Mouse (Mus musculus) kidney, postnatal 36 days (tissue): ENCODE data around the gene Baz2b.

Experiments
- DNase-seq, 2 experiments: peaks; one replicate each; pipeline ENCODE4 v3.0.0; 2021 to 2022; ENCODE audit warnings: mixed read lengths in 2 of 2

The Baz2b gene

GRCm38 (mm10) chr2:59997479-59998228 is 212.0 kb downstream of the Baz2b start:
- DNase-seq = no peak

GRCm38 (mm10) chr2:59996911-59997310 is 212.7 kb downstream of the Baz2b start:
- no peak for DNase-seq

- DNase-seq = no peak
These were observed 216.5 kb downstream of the Baz2b start for GRCm38 (mm10) chr2:59993190-59993535.

GRCm38 (mm10) chr2:59992488-59993189 is 217.0 kb downstream of the Baz2b start:
- no peak for DNase-seq

GRCm38 (mm10) chr2:59991775-59992174 is 217.9 kb downstream of the Baz2b start:
- no peak for DNase-seq

- no peak for DNase-seq
These were observed 222.1 kb downstream of the Baz2b start for GRCm38 (mm10) chr2:59987521-59987920.

GRCm38 (mm10) chr2:59979488-59980220 is 230.0 kb downstream of the Baz2b start:
- no peak for DNase-seq

GRCm38 (mm10) chr2:59976680-59977079 is 233.0 kb downstream of the Baz2b start:
- no peak for DNase-seq

- DNase-seq = no peak
These were observed 233.9 kb downstream of the Baz2b start for GRCm38 (mm10) chr2:59975772-59976171.

- DNase-seq = no peak
These were observed 235.7 kb downstream of the Baz2b start for GRCm38 (mm10) chr2:59973962-59974361.

GRCm38 (mm10) chr2:59973104-59973641 is 236.5 kb downstream of the Baz2b start:
- DNase-seq = no peak

GRCm38 (mm10) chr2:59970511-59970910 is 239.1 kb downstream of the Baz2b start:
- DNase-seq = no peak

- DNase-seq = no peak
These were observed 240.5 kb downstream of the Baz2b start for GRCm38 (mm10) chr2:59969099-59969498.

- DNase-seq = peak in 1 of 2 experiments; percentile 28
These were observed 241.0 kb downstream of the Baz2b start for GRCm38 (mm10) chr2:59968593-59968992.

- DNase-seq = no peak
These were observed 243.2 kb downstream of the Baz2b start for GRCm38 (mm10) chr2:59966454-59966853.

GRCm38 (mm10) chr2:59963011-59963410 is 246.6 kb downstream of the Baz2b start:
- DNase-seq = no peak

- no peak for DNase-seq
These were observed 247.1 kb downstream of the Baz2b start for GRCm38 (mm10) chr2:59962579-59962978.

GRCm38 (mm10) chr2:59960495-59960772 is 249.2 kb downstream of the Baz2b start:
- no peak for DNase-seq

GRCm38 (mm10) chr2:59959668-59960494 is 249.8 kb downstream of the Baz2b start:
- no peak for DNase-seq

GRCm38 (mm10) chr2:59958543-59958942 is 251.1 kb downstream of the Baz2b start:
- DNase-seq = peak in 1 of 2 experiments; percentile 13

GRCm38 (mm10) chr2:59955916-59956315 is 253.7 kb downstream of the Baz2b start:
- no peak for DNase-seq

- no peak for DNase-seq
These were observed 254.8 kb downstream of the Baz2b start for GRCm38 (mm10) chr2:59954791-59955190.
